Mouse (Mus musculus) midbrain, postnatal 0 days (tissue): ENCODE results near the gene Vmn2r19. TPM values are rescaled to one million over a fixed set of nuclear protein-coding genes. Genes with fewer than 3 reads are reported as not detected.

Source experiments
- ATAC-seq: fragments of 200-750 bp; cut with Nextera tagmentation; 2 replicates; pipeline ENCODE4 v1.8.0; 2017; ENCODE audit warnings: moderate number of reproducible peaks, mild to moderate bottlenecking, moderate TSS enrichment, moderate library complexity; ENCODE audit not compliant: low FRiP score
- DNase-seq: peaks from one replicate; pipeline ENCODE4 v3.0.0-alpha.2; 2015; ENCODE audit warnings: low spot score
- H3K27ac ChIP-seq: fragments of 300-500 bp; sonication (generic); 2 replicates; pipeline ENCODE4 v1.5.1; 2014; ENCODE audit warnings: low read depth, mild to moderate bottlenecking, low read length, mixed read lengths
- H3K27me3 ChIP-seq: fragments of 300-500 bp; sonication (generic); 2 replicates; pipeline ENCODE4 v1.6.1; 2014; ENCODE audit warnings: low read length, control low read depth, mixed read lengths; ENCODE audit not compliant: insufficient read depth
- H3K36me3 ChIP-seq: fragments of 300-500 bp; sonication (generic); 2 replicates; pipeline ENCODE4 v1.6.1; 2014; ENCODE audit warnings: low read length, control low read depth, mixed read lengths; ENCODE audit not compliant: insufficient read depth
- H3K4me1 ChIP-seq: fragments of 300-500 bp; sonication (generic); 2 replicates; pipeline ENCODE4 v1.6.1; 2014; ENCODE audit warnings: mild to moderate bottlenecking, control low read depth, antibody characterized with exemption, low read length, mixed read lengths; ENCODE audit not compliant: insufficient read depth
- H3K4me2 ChIP-seq: fragments of 300-500 bp; sonication (generic); 2 replicates; pipeline ENCODE4 v1.6.1; 2014; ENCODE audit warnings: low read depth, mild to moderate bottlenecking, low read length, mixed read lengths; ENCODE audit not compliant: poor library complexity, severe bottlenecking
- H3K4me3 ChIP-seq: fragments of 300-500 bp; sonication (generic); 2 replicates; pipeline ENCODE4 v1.5.1; 2014; ENCODE audit warnings: low read depth, mild to moderate bottlenecking, low read length, moderate library complexity
- H3K9ac ChIP-seq: fragments of 300-500 bp; sonication (generic); replicated peaks from 2 replicates; pipeline ENCODE4 v1.6.1; 2014; ENCODE audit warnings: mild to moderate bottlenecking, low read length, moderate library complexity, mixed read lengths; ENCODE audit not compliant: poor library complexity, severe bottlenecking
- H3K9me3 ChIP-seq: fragments of 300-500 bp; sonication (generic); 2 replicates; pipeline ENCODE4 v1.6.1; 2016; ENCODE audit warnings: low read length, control low read depth
- CTCF ChIP-seq: IDR thresholded peaks from 2 replicates; pipeline ENCODE4 v1.5.1; 2016; ENCODE audit warnings: antibody characterized with exemption, mild to moderate bottlenecking
- WGBS: fragments of 180-500 bp; shearing (Covaris S2); extraction: QIAGEN DNeasy Blood & Tissue Kit; methylation state at CpG from one replicate; pipeline ENCODE4 v1.1.7; 2014; 5-methylcytosine and 5-hydroxymethylcytosine counted together
- polyA plus RNA-seq: library from polyadenylated mRNA; unstranded; fragments of >200 nt; fragmentation: Nextera tagmentation; extraction: Ambion mirVana; gene quantifications from 2 replicates; pipeline ENCODE4 v1.2.1, GENCODE M21; 2015
- total RNA-seq: library from RNA; depleted of rRNA; stranded (reverse); fragments of >200 nt; gene quantifications from 2 replicates; pipeline ENCODE4 v1.2.3, GENCODE M21; 2014

Gene Vmn2r19
- total and polyA plus RNA-seq, 2 experiments from 2014 or later, result not detected

GRCm38 (mm10) chr6:123265809-123266208, 42.3 kb upstream of the Vmn2r19 start:
- H3K27me3 ChIP-seq, result no peaks in the 10 kb centered on the region
- no peaks in the 10 kb centered on the region for H3K9me3 ChIP-seq
- H3K4me2 ChIP-seq, result no peak overlapping the region
- no peak for TF ChIP-seq CTCF
- H3K4me3 ChIP-seq, result no peak overlapping the region
- H3K9ac ChIP-seq, result no peak overlapping the region
- WGBS, result 95% methylated on average over 4 of the region's 4 CpGs
- H3K4me1 ChIP-seq, result no peaks in the 10 kb centered on the region
- H3K27ac ChIP-seq, result no peak overlapping the region
- H3K36me3 ChIP-seq, result no peaks in the 10 kb centered on the region
- DNase-seq, result no peak
- ATAC-seq, result no peak

- DNase-seq, result no peak
- 92% methylated on average over 5 of the region's 5 CpGs for WGBS
Measured at GRCm38 (mm10) chr6:123266945-123267344, 41.2 kb upstream of the Vmn2r19 start.

GRCm38 (mm10) chr6:123279443-123279842, 28.7 kb upstream of the Vmn2r19 start:
- DNase-seq, result no peak
- H3K4me1 ChIP-seq, result no peaks in the 10 kb centered on the region
- ATAC-seq, result no peak
- no peak overlapping the region for H3K9ac ChIP-seq
- no peaks in the 10 kb centered on the region for H3K9me3 ChIP-seq
- H3K36me3 ChIP-seq, result no peaks in the 10 kb centered on the region
- no peaks in the 10 kb centered on the region for H3K27me3 ChIP-seq
- no peak for TF ChIP-seq CTCF
- H3K27ac ChIP-seq, result no peak overlapping the region
- H3K4me3 ChIP-seq, result no peak overlapping the region
- H3K4me2 ChIP-seq, result no peak overlapping the region
- WGBS, result 89% methylated on average over 2 of the region's 2 CpGs

More at GRCm38 (mm10) chr6:123266945-123267344, 41.2 kb upstream of the Vmn2r19 start:
- Histone ChIP-seq H3K4me2 (no peak overlapping the region), H3K9me3 (no peaks in the 10 kb centered on the region), H3K27ac (no peak overlapping the region), H3K4me1 (no peaks in the 10 kb centered on the region), H3K27me3 (no peaks in the 10 kb centered on the region), H3K9ac (no peak overlapping the region), H3K36me3 (no peaks in the 10 kb centered on the region), H3K4me3 (no peak overlapping the region)
- no peak for ATAC-seq
- TF ChIP-seq CTCF, result no peak

GRCm38 (mm10) chr6:123286311-123286710, 21.8 kb upstream of the Vmn2r19 start:
- Histone ChIP-seq H3K4me2 (no peak overlapping the region), H3K27me3 (no peaks in the 10 kb centered on the region), H3K4me3 (no peak overlapping the region), H3K9ac (no peak overlapping the region), H3K27ac (no peak overlapping the region), H3K36me3 (no peaks in the 10 kb centered on the region), H3K4me1 (no peaks in the 10 kb centered on the region), H3K9me3 (no peaks in the 10 kb centered on the region)
- no peak for TF ChIP-seq CTCF
- no peak for DNase-seq
- WGBS, result 91% methylated on average over 2 of the region's 2 CpGs
- no peak for ATAC-seq

GRCm38 (mm10) chr6:123288931-123289330, 19.2 kb upstream of the Vmn2r19 start:
- 87% methylated on average over 10 of the region's 10 CpGs for WGBS
- ATAC-seq (no peak), DNase-seq (no peak)
- Histone ChIP-seq H3K9me3 (no peaks in the 10 kb centered on the region), H3K27ac (no peak overlapping the region), H3K36me3 (no peaks in the 10 kb centered on the region), H3K9ac (no peak overlapping the region), H3K4me3 (no peak overlapping the region), H3K27me3 (no peaks in the 10 kb centered on the region), H3K4me2 (no peak overlapping the region), H3K4me1 (no peaks in the 10 kb centered on the region)
- TF ChIP-seq CTCF, result no peak

GRCm38 (mm10) chr6:123289753-123290152, 18.4 kb upstream of the Vmn2r19 start, which contains the start of gene Clec4e:
Gene Clec4e (minus strand): TSS chr6:123289870.
- TF ChIP-seq CTCF, result no peak
- Histone ChIP-seq H3K4me2 (no peak within 1 kb of the TSS), H3K36me3 (no peaks in the 10 kb centered on the region), H3K27ac (no peak within 1 kb of the TSS), H3K4me3 (no peak within 1 kb of the TSS), H3K9ac (no peak within 1 kb of the TSS), H3K9me3 (no peaks in the 10 kb centered on the region), H3K4me1 (no peaks in the 10 kb centered on the region), H3K27me3 (no peaks in the 10 kb centered on the region)
- no peak for DNase-seq
- 88% methylated on average over 4 of the region's 4 CpGs for WGBS
- no peak for ATAC-seq
